Mouse (Mus musculus) CH12.LX (cell line): ENCODE measurements around the gene Brinp2. TPM values are rescaled to one million over a fixed set of nuclear protein-coding genes. Genes with fewer than 3 reads are reported as not detected.

ENCODE experiments used
- DNase-seq: peaks from one replicate; pipeline ENCODE4 v3.0.0-alpha.2; 2013; ENCODE audit errors: extremely low read depth
- H3K27ac ChIP-seq: 2 replicates; pipeline ENCODE4 v1.5.1; 2012; ENCODE audit warnings: low read depth, mild to moderate bottlenecking, control low read depth, moderate library complexity; ENCODE audit not compliant: insufficient read depth
- H3K27me3 ChIP-seq: replicated peaks from 2 replicates; pipeline ENCODE3; 2012; ENCODE audit warnings: inconsistent platforms
- H3K36me3 ChIP-seq, 2 experiments: replicated peaks in 1 of 2; 2 replicates each; pipeline versions ENCODE3 to v1.6.1; 2012; ENCODE audit warnings: inconsistent platforms in 1 of 2, low read length in 1 of 2, mild to moderate bottlenecking in 1 of 2, mixed read lengths in 1 of 2, moderate library complexity in 1 of 2; ENCODE audit not compliant: control insufficient read depth in 1 of 2, insufficient read depth in 1 of 2
- H3K4me1 ChIP-seq, 2 experiments: 2 replicates each; pipeline ENCODE4 v1.6.1; 2012; ENCODE audit warnings: inconsistent platforms in 1 of 2, moderate library complexity in 1 of 2; ENCODE audit not compliant: insufficient read depth in 2 of 2, control insufficient read depth in 1 of 2
- H3K4me2 ChIP-seq: 2 replicates; pipeline ENCODE4 v1.6.1; 2012; ENCODE audit warnings: low read depth, mild to moderate bottlenecking, control low read depth; ENCODE audit not compliant: poor library complexity, insufficient read depth, severe bottlenecking
- H3K4me3 ChIP-seq, 3 experiments: fragments of 150-350 bp in 1 of 3; sonication (generic) in 1 of 3; replicated peaks in 1 of 3; 2 replicates each; pipeline versions ENCODE3 to v1.5.1; 2011 to 2012; ENCODE audit warnings: low read depth in 2 of 3, low read length in 2 of 3, mild to moderate bottlenecking in 2 of 3, moderate library complexity in 2 of 3, control low read depth in 1 of 3, improper control_type of control experiment in 1 of 3, inconsistent platforms in 1 of 3, mixed read lengths in 1 of 3; ENCODE audit not compliant: poor library complexity in 1 of 3
- H3K79me2 ChIP-seq: replicated peaks from 2 replicates; pipeline ENCODE4 v1.6.1; 2012; ENCODE audit warnings: mild to moderate bottlenecking, moderate library complexity; ENCODE audit not compliant: control insufficient read depth, poor library complexity, insufficient read depth, severe bottlenecking; ENCODE audit errors: extremely low read depth
- H3K9ac ChIP-seq: 2 replicates; pipeline ENCODE4 v1.6.1; 2012; ENCODE audit warnings: low read depth, mild to moderate bottlenecking, control low read depth, moderate library complexity; ENCODE audit not compliant: insufficient read depth
- H3K9me3 ChIP-seq: replicated peaks from 2 replicates; pipeline ENCODE3; 2012; ENCODE audit warnings: low read length, inconsistent platforms, mixed read lengths
- BHLHE40 ChIP-seq: IDR thresholded peaks from 2 replicates; pipeline ENCODE4 v1.6.1; 2011; ENCODE audit warnings: mild to moderate bottlenecking, low read depth, low read length, improper control_type of control experiment
- CHD2 ChIP-seq: IDR thresholded peaks from 2 replicates; pipeline ENCODE4 v1.6.1; 2011; ENCODE audit warnings: low read length, improper control_type of control experiment
- CTCF ChIP-seq, 2 experiments: IDR thresholded peaks in 1 of 2; conservative IDR thresholded peaks in 1 of 2; 2 replicates each; pipeline ENCODE4 v1.5.1; 2011 to 2012; ENCODE audit warnings: low read depth in 2 of 2, low read length in 2 of 2, improper control_type of control experiment in 1 of 2, inconsistent platforms in 1 of 2, mild to moderate bottlenecking in 1 of 2, moderate library complexity in 1 of 2
- ELF1 ChIP-seq: IDR thresholded peaks from 2 replicates; pipeline ENCODE4 v1.6.1; 2014; ENCODE audit warnings: low read depth, mild to moderate bottlenecking, inconsistent platforms, low read length, improper control_type of control experiment
- EP300 ChIP-seq: IDR thresholded peaks from 2 replicates; pipeline ENCODE4 v1.6.1; 2011; ENCODE audit warnings: low read length, improper control_type of control experiment
- GABPA ChIP-seq: IDR thresholded peaks from 2 replicates; pipeline ENCODE4 v1.6.1; 2012; ENCODE audit warnings: low read depth, low read length, improper control_type of control experiment, inconsistent platforms; ENCODE audit not compliant: insufficient replicate concordance
- HCFC1 ChIP-seq: IDR thresholded peaks from 2 replicates; pipeline ENCODE4 v1.6.1; 2012; ENCODE audit warnings: low read depth, mild to moderate bottlenecking, inconsistent platforms, low read length, improper control_type of control experiment
- IRF4 ChIP-seq: IDR thresholded peaks from 2 replicates; pipeline ENCODE4 v1.6.1; 2014; ENCODE audit warnings: low read depth, mild to moderate bottlenecking, inconsistent platforms, low read length, improper control_type of control experiment
- JUND ChIP-seq: conservative IDR thresholded peaks from 2 replicates; pipeline ENCODE4 v1.6.1; 2011; ENCODE audit warnings: low read depth, low read length, improper control_type of control experiment
- KAT2A ChIP-seq: IDR thresholded peaks from 2 replicates; pipeline ENCODE4 v1.6.1; 2012; ENCODE audit warnings: low read length, improper control_type of control experiment, inconsistent platforms; ENCODE audit not compliant: insufficient replicate concordance
- MAFK ChIP-seq: IDR thresholded peaks from 2 replicates; pipeline ENCODE4 v1.6.1; 2011; ENCODE audit warnings: low read length, improper control_type of control experiment; ENCODE audit not compliant: insufficient replicate concordance
- MAZ ChIP-seq: IDR thresholded peaks from 2 replicates; pipeline ENCODE4 v1.6.1; 2012; ENCODE audit warnings: low read depth, mild to moderate bottlenecking, inconsistent platforms, low read length, improper control_type of control experiment, moderate library complexity
- MEF2A ChIP-seq: IDR thresholded peaks from 2 replicates; pipeline ENCODE4 v1.6.1; 2014; ENCODE audit warnings: low read depth, mild to moderate bottlenecking, inconsistent platforms, low read length, improper control_type of control experiment, borderline replicate concordance
- MYC ChIP-seq: IDR thresholded peaks from 2 replicates; pipeline ENCODE4 v1.6.1; 2011; ENCODE audit warnings: low read depth, mild to moderate bottlenecking, improper control_type of control experiment, low read length
- NRF1 ChIP-seq: IDR thresholded peaks from 2 replicates; pipeline ENCODE4 v1.6.1; 2014; ENCODE audit warnings: low read depth, mild to moderate bottlenecking, inconsistent platforms, low read length, improper control_type of control experiment, moderate library complexity
- POLR2AphosphoS2 ChIP-seq: IDR thresholded peaks from 2 replicates; pipeline ENCODE4 v1.6.1; 2011; ENCODE audit warnings: low read depth, low read length, improper control_type of control experiment
- RAD21 ChIP-seq: IDR thresholded peaks from 2 replicates; pipeline ENCODE4 v1.6.1; 2011; ENCODE audit warnings: low read depth, mild to moderate bottlenecking, low read length, improper control_type of control experiment, moderate library complexity
- SIN3A ChIP-seq: IDR thresholded peaks from 2 replicates; pipeline ENCODE4 v1.6.1; 2012; ENCODE audit warnings: low read length, improper control_type of control experiment, inconsistent platforms
- SMC3 ChIP-seq: IDR thresholded peaks from 2 replicates; pipeline ENCODE4 v1.6.1; 2011; ENCODE audit warnings: low read depth, low read length, improper control_type of control experiment
- TBP ChIP-seq: conservative IDR thresholded peaks from 2 replicates; pipeline ENCODE4 v1.6.1; 2011; ENCODE audit warnings: low read depth, low read length, improper control_type of control experiment
- UBTF ChIP-seq: IDR thresholded peaks from 2 replicates; pipeline ENCODE4 v1.6.1; 2012; ENCODE audit warnings: low read depth, mild to moderate bottlenecking, inconsistent platforms, low read length, improper control_type of control experiment, moderate library complexity
- USF1 ChIP-seq: IDR thresholded peaks from 2 replicates; pipeline ENCODE4 v1.6.1; 2014; ENCODE audit warnings: low read depth, mild to moderate bottlenecking, inconsistent platforms, low read length, improper control_type of control experiment
- USF2 ChIP-seq: conservative IDR thresholded peaks from 2 replicates; pipeline ENCODE4 v1.6.1; 2011; ENCODE audit warnings: low read depth, low read length, improper control_type of control experiment
- ZC3H11A ChIP-seq: IDR thresholded peaks from 2 replicates; pipeline ENCODE4 v1.6.1; 2012; ENCODE audit warnings: low read depth, mild to moderate bottlenecking, inconsistent platforms, low read length, improper control_type of control experiment
- ZKSCAN1 ChIP-seq: IDR thresholded peaks from 2 replicates; pipeline ENCODE4 v1.6.1; 2012; ENCODE audit warnings: low read depth, inconsistent platforms, low read length, improper control_type of control experiment, borderline replicate concordance
- ZMIZ1 ChIP-seq: IDR thresholded peaks from 2 replicates; pipeline ENCODE4 v1.6.1; 2012; ENCODE audit warnings: low read depth, mild to moderate bottlenecking, inconsistent platforms, low read length, improper control_type of control experiment
- ZNF384 ChIP-seq: IDR thresholded peaks from 2 replicates; pipeline ENCODE4 v1.6.1; 2012; ENCODE audit warnings: low read depth, low read length, improper control_type of control experiment, inconsistent platforms
- dilution Hi-C: fragments of 300-500 bp; cut with MboI; formaldehyde crosslinking; loops from 2 replicates; pipeline ENCODE4 v1.14.3; 2020; ENCODE audit warnings: low sequenced_read_pairs; ENCODE audit not compliant: extremely low pct_unique_long_range_greater_than_20kb, extremely low pct_ligation_motif_present
- in situ Hi-C: fragments of 300-500 bp; cut with MboI; formaldehyde crosslinking; loops from 3 replicates; pipeline ENCODE4 v1.14.3; 2019; ENCODE audit warnings: low sequenced_read_pairs, low pct_ligation_motif_present, low pct_unique_long_range_greater_than_20kb, mixed read lengths
- polyA plus RNA-seq: library from polyadenylated mRNA; unstranded; fragments of >175 nt; gene quantifications from 2 replicates; pipeline ENCODE4 v1.2.1, GENCODE M21; 2012; ENCODE audit warnings: low read depth; ENCODE audit not compliant: insufficient read length
- total RNA-seq, 2 experiments: library from RNA; depleted of rRNA; stranded (reverse); fragments of 300-350 nt in 1 of 2; fragments of >200 nt in 1 of 2; gene quantifications; 2 replicates each; pipeline ENCODE4 v1.2.3; 2012 to 2014

Gene Brinp2
- total and polyA plus RNA-seq, 3 experiments: 0.04 to 0.26 (median 0.05) TPM

GRCm38 (mm10) chr1:158328839-158329238 is 27.3 kb downstream of the Brinp2 start:
- no peak for DNase-seq
- Histone ChIP-seq H3K4me1 (no peaks in the 10 kb centered on the region), H3K27ac (no peak overlapping the region), H3K4me3 (no peak overlapping the region), H3K27me3 (no peaks in the 10 kb centered on the region), H3K9me3 (no peaks in the 10 kb centered on the region), H3K36me3 (no peaks in the 10 kb centered on the region), H3K79me2 (no peaks in the 10 kb centered on the region), H3K4me2 (no peak overlapping the region), H3K9ac (no peak overlapping the region)
- in situ Hi-C loops (no loop called here), dilution Hi-C loops (no loop called here)
- TF ChIP-seq ZKSCAN1 (no peak), ZMIZ1 (no peak), HCFC1 (no peak), CHD2 (no peak), MYC (no peak), JUND (no peak), TBP (no peak), ZNF384 (no peak), USF2 (no peak), EP300 (no peak), GABPA (no peak), POLR2AphosphoS2 (no peak), MEF2A (no peak), BHLHE40 (no peak), CTCF (conservative IDR thresholded peaks at IDR 0.05 in 1 of 2, IDR thresholded peaks at IDR 0.05 in 1 of 2; ENCODE audit: low read depth in 2 of 2, low read length in 2 of 2) (no peak), RAD21 (no peak), UBTF (no peak), MAFK (no peak), NRF1 (no peak)

- Histone ChIP-seq H3K9me3 (no peaks in the 10 kb centered on the region), H3K79me2 (no peaks in the 10 kb centered on the region), H3K4me2 (no peak overlapping the region), H3K4me1 (no peaks in the 10 kb centered on the region), H3K27me3 (no peaks in the 10 kb centered on the region), H3K9ac (no peak overlapping the region), H3K27ac (no peak overlapping the region), H3K36me3 (no peaks in the 10 kb centered on the region), H3K4me3 (no peak overlapping the region)
- TF ChIP-seq MAZ (no peak), MYC (no peak), USF2 (no peak), RAD21 (no peak), ELF1 (no peak), CHD2 (no peak), SMC3 (no peak), SIN3A (no peak), CTCF (conservative IDR thresholded peaks at IDR 0.05 in 1 of 2, IDR thresholded peaks at IDR 0.05 in 1 of 2; ENCODE audit: low read depth in 2 of 2, low read length in 2 of 2) (no peak), KAT2A (no peak), TBP (no peak), ZC3H11A (no peak), IRF4 (no peak), USF1 (no peak), HCFC1 (no peak), ZNF384 (no peak)
- dilution Hi-C loops: no loop called here
- in situ Hi-C loops: no loop called here
- no peak for DNase-seq
These were observed 28.0 kb downstream of the Brinp2 start for GRCm38 (mm10) chr1:158328126-158328525.
